Mouse (Mus musculus): Measurements from ENCODE around the gene Atp5h. TPM values are rescaled to one million over a fixed set of nuclear protein-coding genes. Genes with fewer than 3 reads are reported as not detected.

Gene Atp5h
- polyA plus RNA-seq, 1 experiment, result 23.1 TPM

GRCm38 (mm10) chr11:115384587-115384986 lies 35.2 kb downstream of the Atp5h start:
- peaks cover 2% of the 10 kb centered on the region; the same call in 1 of the 2 replicates for H3K4me1 ChIP-seq (ENCODE audit: control insufficient read depth)
- H3K9me3 ChIP-seq (ENCODE audit: control insufficient read depth, low read length), result peaks cover 3% of the 10 kb centered on the region; the same call in 1 of the 2 replicates
- H3K4me3 ChIP-seq (replicated peaks), result no peak overlapping the region
- peaks cover 58% of the 10 kb centered on the region for H3K27me3 ChIP-seq (ENCODE audit: control insufficient read depth)
- TF ChIP-seq GATA1 (IDR thresholded peaks at IDR 0.05; ENCODE audit: low read length), result no peak
- no peak for TF ChIP-seq TAL1 (IDR thresholded peaks at IDR 0.05; ENCODE audit: low read length)
- no peaks in the 10 kb centered on the region for H3K36me3 ChIP-seq (ENCODE audit: control insufficient read depth)

DNA sequence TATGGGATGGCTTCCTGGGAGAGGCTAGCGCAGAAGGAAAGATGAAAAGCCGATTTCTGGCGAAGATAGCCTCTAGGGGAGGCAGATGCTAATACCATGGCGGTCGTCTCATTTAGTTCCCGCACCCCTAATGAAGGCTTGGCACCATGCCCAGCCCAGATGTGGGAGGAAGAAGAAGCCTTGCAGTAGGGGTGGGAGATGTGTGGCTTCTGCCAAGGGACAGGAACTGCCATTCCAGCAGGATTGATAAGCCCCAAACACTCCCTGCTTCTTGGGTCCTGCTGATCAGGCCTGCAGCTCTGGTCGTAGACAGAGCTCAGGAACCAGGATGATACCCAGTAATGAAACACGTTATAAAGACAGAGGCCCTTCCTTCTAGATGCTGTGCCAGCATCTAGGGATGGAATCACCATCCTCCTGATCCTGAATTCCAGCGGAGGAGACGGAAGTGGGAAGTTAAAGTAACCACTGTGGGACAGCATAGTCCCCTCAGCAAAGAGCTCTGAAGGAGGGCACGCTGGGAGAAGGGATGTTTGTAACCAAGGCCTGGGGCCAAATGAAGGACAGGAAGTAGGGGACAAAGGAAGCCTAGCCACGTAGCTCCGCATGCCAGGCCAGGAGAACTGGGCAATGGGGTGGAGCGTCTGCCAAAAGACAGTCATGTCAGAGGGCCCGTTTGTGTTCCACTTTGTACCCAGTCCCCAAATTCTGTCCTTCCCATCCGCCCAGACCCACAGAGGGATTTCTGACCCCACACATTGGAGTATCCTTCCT lies 35.9 kb downstream of the Atp5h start:
- Histone ChIP-seq H3K9me3 (ENCODE audit: control insufficient read depth, low read length) (peaks cover 7% of the 10 kb centered on the region; the same call in 1 of the 2 replicates), H3K36me3 (ENCODE audit: control insufficient read depth) (no peaks in the 10 kb centered on the region), H3K4me1 (ENCODE audit: control insufficient read depth) (peaks cover 2% of the 10 kb centered on the region; the same call in 1 of the 2 replicates), H3K4me3 (replicated peaks) (no peak overlapping the region), H3K27me3 (ENCODE audit: control insufficient read depth) (peaks cover 63% of the 10 kb centered on the region)
- no peak for TF ChIP-seq GATA1 (IDR thresholded peaks at IDR 0.05; ENCODE audit: low read length)

GRCm38 (mm10) chr11:115382891-115383290 lies 36.9 kb downstream of the Atp5h start:
- Histone ChIP-seq H3K4me3 (replicated peaks) (no peak overlapping the region), H3K36me3 (ENCODE audit: control insufficient read depth) (no peaks in the 10 kb centered on the region), H3K9me3 (ENCODE audit: control insufficient read depth, low read length) (peaks cover 15% of the 10 kb centered on the region), H3K27me3 (ENCODE audit: control insufficient read depth) (peaks cover 72% of the 10 kb centered on the region), H3K4me1 (ENCODE audit: control insufficient read depth) (peaks cover 2% of the 10 kb centered on the region; the same call in 1 of the 2 replicates)
- no peak for TF ChIP-seq TAL1 (IDR thresholded peaks at IDR 0.05; ENCODE audit: low read length)

GRCm38 (mm10) chr11:115381743-115382539 lies 37.8 kb downstream of the Atp5h start, which contains the start of gene Cdr2l:
TSS of gene Cdr2l (plus strand) at chr11:115381916.
- Histone ChIP-seq H3K27me3 (ENCODE audit: control insufficient read depth) (peaks cover 73% of the 10 kb centered on the region), H3K36me3 (ENCODE audit: control insufficient read depth) (no peaks in the 10 kb centered on the region), H3K4me3 (replicated peaks) (peak within 1 kb of the TSS; percentile 46), H3K4me1 (ENCODE audit: control insufficient read depth) (peaks cover 2% of the 10 kb centered on the region; the same call in 1 of the 2 replicates), H3K9me3 (ENCODE audit: control insufficient read depth, low read length) (peaks cover 16% of the 10 kb centered on the region)
- TF ChIP-seq TAL1 (IDR thresholded peaks at IDR 0.05; ENCODE audit: low read length) (no peak), GATA1 (IDR thresholded peaks at IDR 0.05; ENCODE audit: low read length) (no peak)

DNA sequence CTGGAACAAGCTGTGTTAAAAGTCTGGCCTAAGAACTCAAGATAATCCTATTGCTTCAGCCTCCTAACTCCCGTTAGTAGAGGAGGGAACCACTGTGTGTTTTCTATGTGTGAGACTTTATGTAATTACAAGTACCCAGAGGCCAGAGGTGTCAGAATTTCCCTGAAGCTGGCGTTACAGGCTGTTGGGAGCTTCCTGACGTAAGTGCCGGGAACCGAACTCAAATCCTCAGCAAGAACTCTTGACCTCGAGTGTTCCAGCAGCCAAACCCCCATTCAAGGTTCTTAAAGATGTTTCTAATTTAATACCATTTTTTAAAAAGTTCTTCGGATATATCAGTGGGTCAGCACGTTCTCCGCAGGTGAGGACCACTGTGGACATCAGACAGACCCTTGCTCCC lies 38.5 kb downstream of the Atp5h start:
- H3K36me3 ChIP-seq (ENCODE audit: control insufficient read depth), result no peaks in the 10 kb centered on the region
- no peak for TF ChIP-seq GATA1 (IDR thresholded peaks at IDR 0.05; ENCODE audit: low read length)
- TF ChIP-seq TAL1 (IDR thresholded peaks at IDR 0.05; ENCODE audit: low read length), result no peak
- H3K4me1 ChIP-seq (ENCODE audit: control insufficient read depth), result peaks cover 2% of the 10 kb centered on the region; the same call in 1 of the 2 replicates
- peaks cover 16% of the 10 kb centered on the region for H3K9me3 ChIP-seq (ENCODE audit: control insufficient read depth, low read length)
- peaks cover 77% of the 10 kb centered on the region for H3K27me3 ChIP-seq (ENCODE audit: control insufficient read depth)
- H3K4me3 ChIP-seq (replicated peaks), result no peak overlapping the region

GRCm38 (mm10) chr11:115377854-115378253 lies 41.9 kb downstream of the Atp5h start:
- Histone ChIP-seq H3K36me3 (ENCODE audit: control insufficient read depth) (no peaks in the 10 kb centered on the region), H3K9me3 (ENCODE audit: control insufficient read depth, low read length) (peaks cover 16% of the 10 kb centered on the region), H3K4me1 (ENCODE audit: control insufficient read depth) (peaks cover 5% of the 10 kb centered on the region; the same call in 1 of the 2 replicates), H3K27me3 (ENCODE audit: control insufficient read depth) (peaks cover 84% of the 10 kb centered on the region), H3K4me3 (replicated peaks) (no peak overlapping the region)
- TF ChIP-seq TAL1 (IDR thresholded peaks at IDR 0.05; ENCODE audit: low read length) (no peak), GATA1 (IDR thresholded peaks at IDR 0.05; ENCODE audit: low read length) (no peak)

DNA sequence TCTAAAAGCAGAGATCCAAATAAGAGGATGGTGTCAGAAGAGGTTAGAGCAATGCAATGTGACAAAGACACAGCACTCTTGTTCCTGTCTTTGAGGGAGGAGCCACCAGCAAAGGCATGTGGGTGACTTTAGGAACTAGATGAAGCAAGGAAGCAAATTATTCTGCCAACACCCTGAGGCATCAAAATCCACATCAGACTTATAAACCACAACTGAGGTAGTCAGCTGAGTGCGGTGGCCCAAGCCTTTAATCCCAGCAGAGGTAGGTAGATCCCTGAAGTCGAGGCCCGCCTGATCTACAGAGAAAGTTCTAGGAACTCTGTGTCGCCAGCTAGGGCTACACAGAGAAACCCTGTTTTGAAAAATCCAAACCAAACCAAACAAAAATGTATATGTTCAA lies 42.5 kb downstream of the Atp5h start:
- Histone ChIP-seq H3K27me3 (ENCODE audit: control insufficient read depth) (peaks cover 80% of the 10 kb centered on the region), H3K9me3 (ENCODE audit: control insufficient read depth, low read length) (peaks cover 14% of the 10 kb centered on the region), H3K4me3 (replicated peaks) (no peak overlapping the region), H3K4me1 (ENCODE audit: control insufficient read depth) (peaks cover 5% of the 10 kb centered on the region; the same call in 1 of the 2 replicates), H3K36me3 (ENCODE audit: control insufficient read depth) (no peaks in the 10 kb centered on the region)
- TF ChIP-seq TAL1 (IDR thresholded peaks at IDR 0.05; ENCODE audit: low read length), result no peak
- no peak for TF ChIP-seq GATA1 (IDR thresholded peaks at IDR 0.05; ENCODE audit: low read length)

DNA sequence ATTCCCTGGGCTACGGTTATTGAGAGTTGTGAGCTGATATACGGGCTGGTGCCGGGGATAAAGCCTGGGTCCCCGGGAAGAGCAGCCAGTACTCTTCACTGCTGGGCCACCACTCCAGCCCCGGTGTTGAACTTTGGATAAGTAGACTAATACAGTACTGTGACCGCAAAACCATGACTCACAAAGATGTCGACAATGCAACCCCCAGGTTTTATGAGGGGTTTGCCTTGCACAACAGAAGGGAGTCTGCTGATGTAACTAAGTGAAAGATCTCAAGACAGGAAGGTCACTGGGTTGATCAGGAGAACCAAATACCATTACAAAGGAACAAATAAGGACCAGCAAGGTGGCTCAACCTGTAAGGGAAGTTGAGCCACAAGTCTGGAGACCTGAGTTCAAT lies 43.0 kb downstream of the Atp5h start:
- Histone ChIP-seq H3K27me3 (ENCODE audit: control insufficient read depth) (peaks cover 78% of the 10 kb centered on the region), H3K4me1 (ENCODE audit: control insufficient read depth) (peaks cover 3% of the 10 kb centered on the region; the same call in 1 of the 2 replicates), H3K4me3 (replicated peaks) (no peak overlapping the region), H3K9me3 (ENCODE audit: control insufficient read depth, low read length) (peaks cover 12% of the 10 kb centered on the region), H3K36me3 (ENCODE audit: control insufficient read depth) (no peaks in the 10 kb centered on the region)
- TF ChIP-seq TAL1 (IDR thresholded peaks at IDR 0.05; ENCODE audit: low read length) (no peak), GATA1 (IDR thresholded peaks at IDR 0.05; ENCODE audit: low read length) (no peak)

All from erythroblast, embryonic 14.5 days (primary cell).